In genomic region chr15:93276276-93276675, GRCm38 (mm10) we compare ENCODE assay signal across 7 mouse cellular contexts. TPM values are rescaled to one million over a fixed set of nuclear protein-coding genes. Genes with fewer than 3 reads are reported as not detected.
DNase-seq lines count a peak whose midpoint lies in the region; ATAC-seq and TF ChIP-seq lines count a peak whose summit lies in the region.

No protein-coding gene starts in this region.

- no peaks in the 10 kb centered on the region for H3K4me1 ChIP-seq in ES-Bruce4 (ENCODE audit: control insufficient read depth, insufficient read depth, low read length)
- peaks cover 17% of the 10 kb centered on the region for H3K4me1 ChIP-seq in embryonic facial prominence, embryonic 12.5 days
- H3K4me1 ChIP-seq in hindbrain, embryonic 13.5 days (replicated peaks) = peaks cover 29% of the 10 kb centered on the region
- H3K4me1 ChIP-seq in liver, embryonic 12.5 days = peaks cover 44% of the 10 kb centered on the region
- peaks cover 12% of the 10 kb centered on the region; the same call in 1 of the 2 replicates for H3K4me1 ChIP-seq in neural tube, embryonic 14.5 days (ENCODE audit: control insufficient read depth, insufficient read depth, low read length)

- H3K27ac ChIP-seq in ES-Bruce4 (ENCODE audit: insufficient read depth, low read length) = no peak overlapping the region
- no peak overlapping the region for H3K27ac ChIP-seq in embryonic facial prominence, embryonic 12.5 days
- H3K27ac ChIP-seq in hindbrain, embryonic 13.5 days = no peak overlapping the region; the same call in 1 of the 2 replicates
- H3K27ac ChIP-seq in liver, embryonic 12.5 days = peak overlapping the region; percentile 92
- no peak overlapping the region for H3K27ac ChIP-seq in neural tube, embryonic 14.5 days (ENCODE audit: low read depth, low read length)

- peak overlapping the region; percentile 2; the same call in 1 of the 2 replicates for H3K9ac ChIP-seq in ES-Bruce4 (ENCODE audit: low read depth, poor library complexity, severe bottlenecking)
- H3K9ac ChIP-seq in embryonic facial prominence, embryonic 12.5 days = peak overlapping the region; percentile 7; the same call in 1 of the 2 replicates
- peak overlapping the region; percentile 72 for H3K9ac ChIP-seq in hindbrain, embryonic 13.5 days
- peak overlapping the region; percentile 77 for H3K9ac ChIP-seq in liver, embryonic 12.5 days
- H3K9ac ChIP-seq in neural tube, embryonic 14.5 days (replicated peaks; ENCODE audit: low read depth, low read length) = no peak overlapping the region

- TF ChIP-seq POLR2A in ES-Bruce4 (IDR thresholded peaks at IDR 0.05; ENCODE audit: insufficient read depth, low read length) = no peak

- WGBS in embryonic facial prominence, embryonic 12.5 days = 6% methylated on average over 14 of the region's 14 CpGs
- whole genome bisulfite sequencing in hindbrain, embryonic 13.5 days = 6% methylated on average over 14 of the region's 14 CpGs
- 5% methylated on average over 14 of the region's 14 CpGs for WGBS in liver, embryonic 12.5 days (ENCODE audit: insufficient replicate concordance)
- 4% methylated on average over 14 of the region's 14 CpGs for WGBS in neural tube, embryonic 14.5 days

- peak; percentile 45 for DNase-seq in 416B (ENCODE audit: low read depth)
- no peak for DNase-seq in testis, postnatal 10 days (ENCODE audit: low spot score)

- H3K36me3 ChIP-seq in ES-Bruce4 (ENCODE audit: control insufficient read depth, insufficient read depth, low read length, poor library complexity, severe bottlenecking) = no peaks in the 10 kb centered on the region
- peaks cover 7% of the 10 kb centered on the region; the same call in 1 of the 2 replicates for H3K36me3 ChIP-seq in embryonic facial prominence, embryonic 12.5 days
- H3K36me3 ChIP-seq in hindbrain, embryonic 13.5 days = peaks cover 20% of the 10 kb centered on the region
- peaks cover 11% of the 10 kb centered on the region for H3K36me3 ChIP-seq in liver, embryonic 12.5 days
- no peaks in the 10 kb centered on the region for H3K36me3 ChIP-seq in neural tube, embryonic 14.5 days (ENCODE audit: control insufficient read depth, insufficient read depth, low read length)

- H3K4me2 ChIP-seq in embryonic facial prominence, embryonic 12.5 days (replicated peaks) = peak overlapping the region; percentile 71
- H3K4me2 ChIP-seq in hindbrain, embryonic 13.5 days = peak overlapping the region; percentile 90
- peak overlapping the region; percentile 89 for H3K4me2 ChIP-seq in liver, embryonic 12.5 days
- peak overlapping the region; percentile 92 for H3K4me2 ChIP-seq in neural tube, embryonic 14.5 days (ENCODE audit: low read depth, low read length)

- peak overlapping the region; percentile 33 for H3K4me3 ChIP-seq in ES-Bruce4 (ENCODE audit: low read depth, low read length)
- peak overlapping the region; percentile 82 for H3K4me3 ChIP-seq in embryonic facial prominence, embryonic 12.5 days
- peak overlapping the region; percentile 69 for H3K4me3 ChIP-seq in hindbrain, embryonic 13.5 days
- peak overlapping the region; percentile 88 for H3K4me3 ChIP-seq in liver, embryonic 12.5 days
- peak overlapping the region; percentile 70 for H3K4me3 ChIP-seq in neural tube, embryonic 14.5 days (ENCODE audit: low read depth, low read length)

- TF ChIP-seq EP300 in ES-Bruce4 (IDR thresholded peaks at IDR 0.05; ENCODE audit: insufficient read depth, low read depth, low read length) = no peak

- H3K27me3 ChIP-seq in ES-Bruce4 (ENCODE audit: control insufficient read depth, insufficient read depth, low read length, poor library complexity, severe bottlenecking) = no peaks in the 10 kb centered on the region
- H3K27me3 ChIP-seq in embryonic facial prominence, embryonic 12.5 days = no peaks in the 10 kb centered on the region
- no peaks in the 10 kb centered on the region for H3K27me3 ChIP-seq in hindbrain, embryonic 13.5 days
- H3K27me3 ChIP-seq in liver, embryonic 12.5 days (replicated peaks) = no peaks in the 10 kb centered on the region
- no peaks in the 10 kb centered on the region for H3K27me3 ChIP-seq in neural tube, embryonic 14.5 days (ENCODE audit: control insufficient read depth, insufficient read depth, low read length)

- no peaks in the 10 kb centered on the region for H3K9me3 ChIP-seq in ES-Bruce4 (replicated peaks; ENCODE audit: control insufficient read depth, insufficient read depth, low read length, poor library complexity, severe bottlenecking)
- H3K9me3 ChIP-seq in embryonic facial prominence, embryonic 12.5 days = no peaks in the 10 kb centered on the region
- no peaks in the 10 kb centered on the region for H3K9me3 ChIP-seq in hindbrain, embryonic 13.5 days
- no peaks in the 10 kb centered on the region for H3K9me3 ChIP-seq in liver, embryonic 12.5 days (replicated peaks)
- H3K9me3 ChIP-seq in neural tube, embryonic 14.5 days (ENCODE audit: control insufficient read depth, low read length) = no peaks in the 10 kb centered on the region

- ATAC-seq in embryonic facial prominence, embryonic 12.5 days (ENCODE audit: insufficient number of reproducible peaks, insufficient read depth, low FRiP score, low TSS enrichment) = no peak
- ATAC-seq in hindbrain, embryonic 13.5 days (ENCODE audit: low FRiP score) = no peak
- ATAC-seq in liver, embryonic 12.5 days = no peak
- no peak for ATAC-seq in neural tube, embryonic 14.5 days (ENCODE audit: low read depth)

- TF ChIP-seq CTCF in ES-Bruce4 (IDR thresholded peaks at IDR 0.05; ENCODE audit: low read depth, low read length) = no peak

RNA-seq across cellular contexts. Expression of gene Gxylt1, which starts 1.3 kb away (rescaled TPM):
- 35.7 and 39.1 TPM in 2 replicates for polyA plus RNA-seq in ES-Bruce4 (2011; ENCODE audit: insufficient read depth, insufficient read length, low read depth, missing spikeins)
- polyA plus RNA-seq in embryonic facial prominence, embryonic 12.5 days (2016; fragmentation: Nextera tagmentation; extraction: Ambion mirVana) = 24.3 and 26.1 TPM in 2 replicates
- polyA plus RNA-seq in hindbrain, embryonic 13.5 days (2015; fragmentation: Nextera tagmentation; extraction: Ambion mirVana) = 7.8 and 8.7 TPM in 2 replicates
- 7.6 and 7.7 TPM in 2 replicates for polyA plus RNA-seq in liver, embryonic 12.5 days (2016; fragmentation: Nextera tagmentation; extraction: Ambion mirVana)
- polyA plus RNA-seq in neural tube, embryonic 14.5 days (2014; fragmentation: Nextera tagmentation; extraction: Ambion mirVana) = 5.8 and 7.6 TPM in 2 replicates

Comparison
In these comparisons a context has a peak if more than half of its experiments do, and no peak if none do; other contexts are left out.
1. H3K4me3 ChIP-seq: peak in every context shown above with its lines; median percentile 88 in liver, embryonic 12.5 days; 82 in embryonic facial prominence, embryonic 12.5 days; 70 in neural tube, embryonic 14.5 days; 69 in hindbrain, embryonic 13.5 days; 33 in ES-Bruce4.